Mouse (Mus musculus): ENCODE measurements at regions not wholly inside any gene's neighbourhood (a gene's known extent, or its start where the extent isn't known, plus 50 kb on each side); places are given as distances from the start of the nearest gene placed in this dataset.

DNA sequence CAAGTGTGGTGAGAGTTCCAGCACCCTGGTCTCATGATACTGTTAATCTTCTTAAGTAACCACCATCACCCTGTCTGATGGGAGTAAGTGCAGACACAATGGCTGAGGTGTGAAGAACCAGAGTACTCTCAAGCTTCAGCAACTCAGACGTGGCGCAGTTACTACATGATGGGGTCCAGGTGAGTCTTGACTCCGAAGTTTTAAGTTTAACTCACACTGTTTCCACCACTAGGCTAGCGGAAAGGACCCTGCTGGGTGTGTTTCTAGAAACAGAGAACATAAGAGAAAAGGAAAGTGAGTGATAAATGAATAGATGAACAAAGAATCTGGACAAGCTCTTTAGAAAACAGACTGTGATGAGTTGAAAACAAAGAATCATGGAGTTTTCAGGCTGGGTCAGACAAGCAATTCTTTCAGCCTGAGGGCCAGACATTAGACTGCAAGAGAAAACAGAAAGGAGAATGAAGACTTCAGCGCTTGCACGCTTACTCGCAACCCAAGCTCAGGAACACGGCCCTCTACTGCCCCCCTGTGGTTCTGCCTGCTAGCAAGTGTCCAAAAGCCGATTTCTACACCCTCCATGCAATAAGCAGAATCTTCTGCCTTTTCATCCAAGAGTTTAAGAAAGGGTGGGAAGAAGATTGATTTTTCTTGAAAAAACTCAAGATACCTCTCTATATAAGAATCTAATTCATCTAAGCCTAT, 2593.6 kb upstream of the Gm6569 start:
- H3K4me3 ChIP-seq: no peak overlapping the region
- no peaks in the 10 kb centered on the region for H3K9me3 ChIP-seq (replicated peaks)
- H3K4me1 ChIP-seq: no peaks in the 10 kb centered on the region
- H3K36me3 ChIP-seq: no peaks in the 10 kb centered on the region
- H3K9ac ChIP-seq: no peak overlapping the region
- 38% methylated on average over 9 of the region's 9 CpGs for WGBS
- no peaks in the 10 kb centered on the region for H3K27me3 ChIP-seq
- H3K4me2 ChIP-seq (replicated peaks): no peak overlapping the region
- H3K27ac ChIP-seq: no peak overlapping the region
- peak; percentile 68 for ATAC-seq (ENCODE audit: low FRiP score)

- Histone ChIP-seq H3K9me3 (replicated peaks) (no peaks in the 10 kb centered on the region), H3K4me2 (replicated peaks) (no peak overlapping the region), H3K9ac (no peak overlapping the region), H3K36me3 (no peaks in the 10 kb centered on the region), H3K4me1 (no peaks in the 10 kb centered on the region), H3K27me3 (no peaks in the 10 kb centered on the region), H3K4me3 (no peak overlapping the region), H3K27ac (no peak overlapping the region)
- WGBS: 85% methylated on average over 9 of the region's 9 CpGs
- ATAC-seq (ENCODE audit: low FRiP score): no peak
Observed at GRCm38 (mm10) chr15:71243539-71243938, 2590.8 kb upstream of the Gm6569 start.

GRCm38 (mm10) chr15:71275876-71276565, 2558.3 kb upstream of the Gm6569 start:
- 84% methylated on average over 2 of the region's 2 CpGs for WGBS
- Histone ChIP-seq H3K9me3 (replicated peaks) (no peaks in the 10 kb centered on the region), H3K36me3 (no peaks in the 10 kb centered on the region), H3K4me2 (replicated peaks) (no peak overlapping the region), H3K9ac (no peak overlapping the region), H3K4me1 (no peaks in the 10 kb centered on the region), H3K4me3 (no peak overlapping the region), H3K27ac (no peak overlapping the region), H3K27me3 (no peaks in the 10 kb centered on the region)
- peak; percentile 90 for ATAC-seq (ENCODE audit: low FRiP score)

DNA sequence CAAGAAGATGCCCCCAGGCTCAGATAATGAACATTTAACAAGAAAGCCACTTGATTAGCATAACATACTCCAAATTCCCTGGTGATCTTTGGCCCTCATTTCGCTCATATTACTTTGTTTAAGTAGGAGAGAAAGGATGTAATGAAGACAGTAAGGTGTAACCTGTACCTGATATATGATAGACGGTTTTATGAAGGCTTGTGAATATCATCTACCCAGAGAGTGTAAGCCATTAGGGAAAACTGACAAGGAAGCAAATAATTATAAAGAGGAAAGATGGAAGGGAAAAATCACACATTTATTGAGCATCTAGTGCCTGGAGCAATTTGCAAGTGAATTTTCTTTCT, 2557.8 kb upstream of the Gm6569 start:
- WGBS: 77% methylated on average over 2 of the region's 2 CpGs
- no peaks in the 10 kb centered on the region for H3K36me3 ChIP-seq

GRCm38 (mm10) chr15:71277388-71277787, 2557.0 kb upstream of the Gm6569 start:
- H3K27me3 ChIP-seq: no peaks in the 10 kb centered on the region
- 77% methylated on average over 2 of the region's 2 CpGs for WGBS
- ATAC-seq (ENCODE audit: low FRiP score): no peak
- H3K27ac ChIP-seq: no peak overlapping the region
- no peaks in the 10 kb centered on the region for H3K9me3 ChIP-seq (replicated peaks)
- H3K9ac ChIP-seq: no peak overlapping the region
- no peak overlapping the region for H3K4me2 ChIP-seq (replicated peaks)
- no peaks in the 10 kb centered on the region for H3K4me1 ChIP-seq
- no peaks in the 10 kb centered on the region for H3K36me3 ChIP-seq
- no peak overlapping the region for H3K4me3 ChIP-seq

More for the DNA sequence above, 2557.8 kb upstream of the Gm6569 start:
- no peak overlapping the region for H3K27ac ChIP-seq
- H3K4me3 ChIP-seq: no peak overlapping the region
- H3K4me1 ChIP-seq: no peaks in the 10 kb centered on the region
- no peaks in the 10 kb centered on the region for H3K9me3 ChIP-seq (replicated peaks)
- no peak overlapping the region for H3K9ac ChIP-seq
- H3K4me2 ChIP-seq (replicated peaks): no peak overlapping the region
- no peaks in the 10 kb centered on the region for H3K27me3 ChIP-seq
- ATAC-seq (ENCODE audit: low FRiP score): peak; percentile 47; the same call in 1 of the 2 replicates

- H3K27me3 ChIP-seq: no peaks in the 10 kb centered on the region
- H3K4me1 ChIP-seq: no peaks in the 10 kb centered on the region
- H3K9ac ChIP-seq: no peak overlapping the region
- 88% methylated on average over 3 of the region's 3 CpGs for WGBS
- no peak for ATAC-seq (ENCODE audit: low FRiP score)
- no peaks in the 10 kb centered on the region for H3K36me3 ChIP-seq
- no peaks in the 10 kb centered on the region for H3K9me3 ChIP-seq (replicated peaks)
- no peak overlapping the region for H3K4me2 ChIP-seq (replicated peaks)
- no peak overlapping the region for H3K27ac ChIP-seq
- no peak overlapping the region for H3K4me3 ChIP-seq
Observed at GRCm38 (mm10) chr15:71283775-71284174, 2550.6 kb upstream of the Gm6569 start.

GRCm38 (mm10) chr15:71302541-71302940, 2531.8 kb upstream of the Gm6569 start:
- Histone ChIP-seq H3K27ac (no peak overlapping the region), H3K36me3 (no peaks in the 10 kb centered on the region), H3K4me1 (no peaks in the 10 kb centered on the region), H3K4me3 (no peak overlapping the region), H3K9ac (no peak overlapping the region), H3K9me3 (replicated peaks) (no peaks in the 10 kb centered on the region), H3K27me3 (no peaks in the 10 kb centered on the region), H3K4me2 (replicated peaks) (no peak overlapping the region)
- no peak for ATAC-seq (ENCODE audit: low FRiP score)

DNA sequence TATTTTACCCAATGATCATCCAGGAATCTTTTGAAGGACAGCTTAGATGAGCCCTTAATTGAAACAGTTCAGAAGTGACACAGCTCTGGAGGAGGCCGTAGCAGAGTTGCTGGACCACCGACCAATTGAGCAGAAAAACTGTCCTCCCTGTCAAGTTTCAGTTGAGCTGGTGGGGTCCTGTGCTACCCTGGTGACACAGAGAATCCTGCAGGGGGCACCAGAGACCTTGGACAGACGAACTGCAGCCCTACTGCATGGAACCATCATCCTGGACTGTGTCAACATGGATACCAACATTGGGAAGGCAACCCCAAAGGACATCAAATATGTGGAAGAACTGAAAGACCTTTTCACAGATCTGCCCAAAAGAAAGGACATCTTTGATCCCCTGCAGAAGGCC, 2524.1 kb upstream of the Gm6569 start:
- Histone ChIP-seq H3K9ac (no peak overlapping the region), H3K27ac (no peak overlapping the region), H3K9me3 (replicated peaks) (no peaks in the 10 kb centered on the region), H3K4me1 (no peaks in the 10 kb centered on the region), H3K27me3 (no peaks in the 10 kb centered on the region), H3K4me2 (replicated peaks) (no peak overlapping the region), H3K4me3 (no peak overlapping the region), H3K36me3 (no peaks in the 10 kb centered on the region)
- no peak for ATAC-seq (ENCODE audit: low FRiP score)
- 68% methylated on average over 3 of the region's 3 CpGs for WGBS

DNA sequence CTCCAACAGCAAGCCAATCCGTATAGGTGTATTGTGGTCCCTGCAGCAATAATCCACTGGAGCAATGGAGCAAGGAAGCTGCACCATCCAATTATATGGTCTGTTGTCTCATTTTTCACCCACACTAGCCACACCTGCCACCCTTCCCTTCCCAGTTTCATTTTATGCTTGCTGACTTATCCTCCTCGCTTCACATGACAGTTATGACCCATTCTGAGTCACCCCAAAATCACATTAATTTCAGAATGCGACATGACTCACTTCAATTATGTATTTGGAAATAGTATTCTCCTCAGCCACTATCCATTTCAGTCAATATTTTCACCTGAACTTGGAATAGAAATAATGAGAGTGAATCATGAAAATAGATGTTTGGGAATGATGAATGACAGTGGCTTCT, 2507.8 kb upstream of the Gm6569 start:
- WGBS: 74% methylated on average over 3 of the region's 3 CpGs

GRCm38 (mm10) chr15:71358189-71358790, 2476.1 kb upstream of the Gm6569 start:
- H3K27ac ChIP-seq: no peak overlapping the region
- H3K9me3 ChIP-seq (replicated peaks): no peaks in the 10 kb centered on the region
- no peak overlapping the region for H3K4me2 ChIP-seq (replicated peaks)
- H3K27me3 ChIP-seq: no peaks in the 10 kb centered on the region
- 25% methylated on average over 4 of the region's 4 CpGs for WGBS
- ATAC-seq (ENCODE audit: low FRiP score): no peak
- H3K9ac ChIP-seq: no peak overlapping the region
- no peak overlapping the region for H3K4me3 ChIP-seq
- no peaks in the 10 kb centered on the region for H3K4me1 ChIP-seq
- H3K36me3 ChIP-seq: no peaks in the 10 kb centered on the region

More for the DNA sequence above, 2507.8 kb upstream of the Gm6569 start:
- Histone ChIP-seq H3K9me3 (replicated peaks) (no peaks in the 10 kb centered on the region), H3K27me3 (no peaks in the 10 kb centered on the region), H3K9ac (no peak overlapping the region), H3K4me2 (replicated peaks) (no peak overlapping the region), H3K27ac (no peak overlapping the region), H3K4me1 (no peaks in the 10 kb centered on the region), H3K4me3 (no peak overlapping the region), H3K36me3 (no peaks in the 10 kb centered on the region)
- no peak; the same call in 1 of the 2 replicates for ATAC-seq (ENCODE audit: low FRiP score)

GRCm38 (mm10) chr15:71375775-71376174, 2458.6 kb upstream of the Gm6569 start:
- 53% methylated on average over 3 of the region's 3 CpGs for WGBS
- no peak overlapping the region for H3K9ac ChIP-seq

More at GRCm38 (mm10) chr15:71375775-71376174, 2458.6 kb upstream of the Gm6569 start:
- Histone ChIP-seq H3K4me1 (no peaks in the 10 kb centered on the region), H3K9me3 (replicated peaks) (no peaks in the 10 kb centered on the region), H3K36me3 (no peaks in the 10 kb centered on the region), H3K27ac (no peak overlapping the region), H3K27me3 (no peaks in the 10 kb centered on the region), H3K4me2 (replicated peaks) (no peak overlapping the region), H3K4me3 (no peak overlapping the region)
- ATAC-seq (ENCODE audit: low FRiP score): peak; percentile 48; the same call in 1 of the 2 replicates
